Mouse (Mus musculus) liver, embryonic 16.5 days (tissue): ENCODE measurements around the gene Cdh4. TPM values are rescaled to one million over a fixed set of nuclear protein-coding genes. Genes with fewer than 3 reads are reported as not detected.

Source experiments
- ATAC-seq: fragments of 200-750 bp; cut with Nextera tagmentation; 2 replicates; pipeline ENCODE4 v1.8.0; 2017; ENCODE audit warnings: low read depth, mild to moderate bottlenecking, moderate number of reproducible peaks, moderate library complexity
- H3K27ac ChIP-seq: fragments of 300-500 bp; sonication (generic); 2 replicates; pipeline ENCODE4 v1.5.1; 2014; ENCODE audit warnings: mild to moderate bottlenecking, low read length
- H3K27me3 ChIP-seq: fragments of 300-500 bp; sonication (generic); 2 replicates; pipeline ENCODE4 v1.6.1; 2014; ENCODE audit warnings: low read depth, low read length, mixed read lengths; ENCODE audit not compliant: control insufficient read depth, insufficient read depth
- H3K36me3 ChIP-seq: fragments of 300-500 bp; sonication (generic); 2 replicates; pipeline ENCODE4 v1.6.1; 2014; ENCODE audit warnings: mild to moderate bottlenecking; ENCODE audit not compliant: control insufficient read depth, insufficient read depth
- H3K4me1 ChIP-seq: fragments of 300-500 bp; sonication (generic); 2 replicates; pipeline ENCODE4 v1.6.1; 2014; ENCODE audit warnings: low read depth, low read length, mixed read lengths; ENCODE audit not compliant: control insufficient read depth
- H3K4me2 ChIP-seq: fragments of 300-500 bp; sonication (generic); 2 replicates; pipeline ENCODE4 v1.6.1; 2014; ENCODE audit warnings: low read depth, low read length, mixed read lengths
- H3K4me3 ChIP-seq: fragments of 300-500 bp; sonication (generic); 2 replicates; pipeline ENCODE4 v1.5.1; 2014; ENCODE audit warnings: low read depth, mild to moderate bottlenecking, low read length
- H3K9ac ChIP-seq: fragments of 300-500 bp; sonication (generic); 2 replicates; pipeline ENCODE4 v1.6.1; 2014; ENCODE audit warnings: low read depth, low read length
- H3K9me3 ChIP-seq: fragments of 300-500 bp; sonication (generic); replicated peaks from 2 replicates; pipeline ENCODE4 v1.6.1; 2016; ENCODE audit warnings: low read length; ENCODE audit not compliant: control insufficient read depth
- WGBS: fragments of 180-500 bp; shearing (Covaris S2); extraction: QIAGEN DNeasy Blood & Tissue Kit; methylation state at CpG from one replicate; pipeline ENCODE4 v1.1.7; 2014; ENCODE audit not compliant: insufficient replicate concordance; 5-methylcytosine and 5-hydroxymethylcytosine counted together
- polyA plus RNA-seq: library from polyadenylated mRNA; unstranded; fragments of >200 nt; fragmentation: Nextera tagmentation; extraction: Ambion mirVana; gene quantifications from 2 replicates; pipeline ENCODE4 v1.2.1, GENCODE M21; 2015

The Cdh4 gene
- polyA plus RNA-seq, 1 experiment from 2014 or later, result 0.40 TPM

DNA sequence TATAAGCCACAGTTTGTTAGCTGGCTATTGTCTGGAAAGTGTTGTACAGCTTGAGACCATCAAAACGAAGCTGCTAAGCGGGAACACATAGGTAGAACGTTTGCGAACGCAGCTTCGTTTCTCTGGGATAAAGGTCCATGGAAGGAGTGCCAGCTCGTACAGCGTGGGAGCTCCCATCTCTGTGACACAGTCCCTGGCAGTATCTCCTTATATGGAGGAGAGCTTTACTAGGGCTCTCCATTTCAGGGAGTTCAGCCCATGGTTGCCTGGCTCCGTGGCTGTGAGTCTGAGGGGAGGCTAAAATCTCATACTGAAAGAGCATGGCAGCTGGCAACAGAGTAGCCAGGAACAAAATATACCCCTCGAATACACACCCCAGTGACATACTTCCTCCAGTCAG is 409.9 kb downstream of the Cdh4 start:
- H3K27me3 ChIP-seq, result no peaks in the 10 kb centered on the region
- no peaks in the 10 kb centered on the region for H3K36me3 ChIP-seq
- no peaks in the 10 kb centered on the region for H3K4me1 ChIP-seq
- no peaks in the 10 kb centered on the region for H3K9me3 ChIP-seq
- no peak overlapping the region for H3K27ac ChIP-seq
- H3K4me3 ChIP-seq, result no peak overlapping the region
- no peak overlapping the region for H3K9ac ChIP-seq
- WGBS, result 69% methylated on average over 10 of the region's 10 CpGs
- no peak for ATAC-seq
- H3K4me2 ChIP-seq, result no peak overlapping the region

DNA sequence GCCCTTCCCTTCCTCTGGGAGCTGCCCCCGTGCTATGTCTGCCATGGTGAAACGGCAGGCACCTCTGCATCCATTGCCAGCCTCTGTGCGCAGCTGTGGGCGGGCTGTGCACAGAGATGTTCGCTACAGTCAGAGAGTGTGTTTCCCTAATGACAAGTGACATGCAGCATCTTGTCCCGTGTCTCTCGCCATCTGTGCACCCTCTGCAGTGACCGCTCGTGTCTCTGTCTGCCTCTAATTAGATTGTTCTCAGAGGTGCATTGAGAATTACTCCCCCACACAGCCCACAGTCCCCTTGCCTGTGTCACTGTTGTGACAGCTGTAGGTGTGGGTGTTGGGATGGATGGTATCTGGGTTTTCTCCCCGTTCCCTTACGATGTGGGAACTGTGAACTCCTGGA is 410.6 kb downstream of the Cdh4 start:
- H3K4me2 ChIP-seq, result no peak overlapping the region
- H3K27ac ChIP-seq, result no peak overlapping the region
- no peaks in the 10 kb centered on the region for H3K27me3 ChIP-seq
- 72% methylated on average over 11 of the region's 11 CpGs for WGBS
- no peak overlapping the region for H3K4me3 ChIP-seq
- no peak overlapping the region for H3K9ac ChIP-seq
- H3K9me3 ChIP-seq, result no peaks in the 10 kb centered on the region
- no peak for ATAC-seq
- H3K36me3 ChIP-seq, result no peaks in the 10 kb centered on the region
- H3K4me1 ChIP-seq, result no peaks in the 10 kb centered on the region

GRCm38 (mm10) chr2:179853892-179854291 is 411.7 kb downstream of the Cdh4 start:
- 74% methylated on average over 10 of the region's 10 CpGs for WGBS
- no peaks in the 10 kb centered on the region for H3K4me1 ChIP-seq

DNA sequence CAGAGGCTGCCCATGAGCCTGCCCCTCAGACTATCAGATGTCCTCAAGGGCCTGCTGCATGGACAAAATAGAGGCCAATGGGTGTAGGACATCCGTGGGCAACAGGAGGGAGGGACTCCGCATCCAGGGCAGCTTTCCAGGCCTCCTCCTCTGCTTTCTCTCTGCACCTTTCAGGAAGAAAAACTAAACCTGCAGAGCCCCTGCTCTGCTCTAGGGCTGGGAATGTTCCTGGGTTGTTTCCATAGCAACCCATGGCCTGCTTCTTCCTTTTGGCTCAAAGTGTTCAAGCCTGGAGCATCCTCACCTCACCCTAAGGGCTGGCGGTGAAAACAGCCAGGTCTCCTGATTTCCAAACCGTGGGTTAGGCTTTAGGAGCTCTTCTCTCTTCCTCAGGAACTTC is 414.9 kb downstream of the Cdh4 start:
- Histone ChIP-seq H3K27ac (no peak overlapping the region), H3K9ac (no peak overlapping the region), H3K27me3 (no peaks in the 10 kb centered on the region), H3K4me2 (no peak overlapping the region), H3K4me1 (no peaks in the 10 kb centered on the region), H3K9me3 (no peaks in the 10 kb centered on the region), H3K4me3 (no peak overlapping the region), H3K36me3 (no peaks in the 10 kb centered on the region)
- WGBS, result 32% methylated on average over 4 of the region's 4 CpGs
- no peak for ATAC-seq

More at GRCm38 (mm10) chr2:179853892-179854291, 411.7 kb downstream of the Cdh4 start:
- ATAC-seq, result no peak
- no peak overlapping the region for H3K4me2 ChIP-seq
- no peak overlapping the region for H3K4me3 ChIP-seq
- no peak overlapping the region for H3K27ac ChIP-seq
- H3K9me3 ChIP-seq, result no peaks in the 10 kb centered on the region
- H3K27me3 ChIP-seq, result no peaks in the 10 kb centered on the region
- no peaks in the 10 kb centered on the region for H3K36me3 ChIP-seq
- no peak overlapping the region for H3K9ac ChIP-seq

DNA sequence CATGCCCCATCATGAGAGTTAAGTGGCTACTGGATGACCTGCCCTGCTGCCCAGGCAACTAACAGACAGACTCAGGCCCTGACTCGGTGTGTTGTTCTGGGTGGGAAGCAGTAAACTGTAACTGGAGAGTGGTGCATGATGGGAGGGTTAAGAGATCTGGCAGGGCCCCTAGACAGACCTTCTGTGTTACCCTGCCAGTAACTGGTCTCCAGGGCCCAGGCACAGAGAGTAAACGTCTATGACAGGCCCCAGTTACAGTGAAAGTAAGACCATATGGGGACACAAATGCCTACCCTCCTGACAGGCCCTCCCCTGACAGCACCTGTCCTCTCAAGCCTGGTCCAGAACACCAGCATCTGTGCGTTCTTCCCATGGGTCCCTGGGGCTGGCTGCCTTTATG is 420.4 kb downstream of the Cdh4 start:
- Histone ChIP-seq H3K27ac (no peak overlapping the region), H3K36me3 (no peaks in the 10 kb centered on the region), H3K4me1 (no peaks in the 10 kb centered on the region), H3K4me2 (no peak overlapping the region), H3K4me3 (no peak overlapping the region), H3K9me3 (no peaks in the 10 kb centered on the region), H3K27me3 (no peaks in the 10 kb centered on the region), H3K9ac (no peak overlapping the region)
- no peak for ATAC-seq
- WGBS, result 47% methylated on average over 3 of the region's 3 CpGs

DNA sequence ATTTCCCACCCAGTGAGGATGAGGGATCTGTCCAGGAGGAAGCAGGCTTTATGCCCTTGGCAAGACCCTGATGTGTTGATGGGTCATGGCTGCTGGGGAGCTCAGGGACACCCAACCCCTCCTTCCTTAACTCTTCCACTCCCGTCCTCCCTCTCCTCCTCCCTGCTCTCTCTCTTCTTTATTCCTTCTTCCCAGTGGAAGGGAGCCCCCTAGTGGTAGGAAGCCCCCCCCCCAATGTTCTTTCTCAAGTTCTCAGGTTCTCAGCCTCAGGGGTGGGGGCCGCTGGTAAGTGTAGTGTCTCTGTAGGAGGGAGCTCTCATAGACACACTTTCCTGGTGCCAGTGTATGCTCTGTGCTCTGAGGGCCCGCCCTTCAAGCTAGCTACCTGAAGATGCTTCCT is 421.0 kb downstream of the Cdh4 start:
- no peaks in the 10 kb centered on the region for H3K9me3 ChIP-seq
- H3K9ac ChIP-seq, result no peak overlapping the region
- ATAC-seq, result no peak
- H3K27me3 ChIP-seq, result no peaks in the 10 kb centered on the region
- H3K4me3 ChIP-seq, result no peak overlapping the region
- no peaks in the 10 kb centered on the region for H3K4me1 ChIP-seq
- WGBS, result 52% methylated on average over 3 of the region's 3 CpGs
- H3K4me2 ChIP-seq, result no peak overlapping the region
- no peaks in the 10 kb centered on the region for H3K36me3 ChIP-seq
- no peak overlapping the region for H3K27ac ChIP-seq

DNA sequence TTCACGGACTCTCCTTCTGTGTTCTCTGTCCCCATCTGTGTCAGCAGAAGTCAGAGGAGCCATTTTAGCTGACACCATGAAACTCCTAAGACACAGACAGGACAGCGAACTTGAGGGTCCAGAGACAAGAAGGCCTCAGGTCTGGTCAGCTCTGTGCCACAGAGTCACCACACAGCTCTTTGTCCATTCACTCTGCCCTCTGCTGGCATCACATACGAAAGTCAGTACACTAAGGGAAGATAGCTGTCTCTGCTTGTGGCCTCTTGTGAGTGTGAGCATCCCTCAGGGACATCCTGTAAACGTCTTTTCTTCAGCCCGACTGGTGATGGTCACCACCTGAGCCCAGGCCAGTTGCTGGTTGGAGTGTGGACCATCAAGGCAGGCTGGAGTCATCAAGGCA is 422.9 kb downstream of the Cdh4 start:
- Histone ChIP-seq H3K36me3 (no peaks in the 10 kb centered on the region), H3K27me3 (no peaks in the 10 kb centered on the region), H3K4me3 (no peak overlapping the region), H3K4me1 (no peaks in the 10 kb centered on the region), H3K4me2 (no peak overlapping the region), H3K9me3 (no peaks in the 10 kb centered on the region), H3K27ac (no peak overlapping the region), H3K9ac (no peak overlapping the region)
- 39% methylated on average over 5 of the region's 5 CpGs for WGBS
- ATAC-seq, result no peak

DNA sequence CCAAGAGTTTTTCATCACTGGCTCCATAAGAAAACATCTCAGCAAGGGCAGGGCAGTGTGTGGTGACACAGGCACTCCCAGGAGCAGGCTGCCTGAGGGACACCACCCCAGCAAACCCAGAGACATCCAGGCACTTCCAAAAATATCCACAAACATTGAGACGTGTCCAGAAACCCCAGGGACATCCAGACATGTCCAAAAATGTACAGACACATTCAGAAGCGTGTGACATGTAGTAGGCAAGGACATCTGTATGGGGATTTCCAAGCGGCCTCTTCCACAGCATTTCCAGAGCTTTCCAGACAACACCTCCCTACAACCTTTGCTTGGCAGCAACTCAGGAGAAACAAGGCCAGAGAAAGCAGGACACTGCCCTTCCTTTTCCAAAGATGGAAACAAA is 425.4 kb downstream of the Cdh4 start:
- no peak overlapping the region for H3K4me3 ChIP-seq
- no peak overlapping the region for H3K27ac ChIP-seq
- 51% methylated on average over 3 of the region's 3 CpGs for WGBS
- ATAC-seq, result no peak
- no peaks in the 10 kb centered on the region for H3K9me3 ChIP-seq
- H3K36me3 ChIP-seq, result no peaks in the 10 kb centered on the region
- no peak overlapping the region for H3K4me2 ChIP-seq
- H3K4me1 ChIP-seq, result no peaks in the 10 kb centered on the region
- no peaks in the 10 kb centered on the region for H3K27me3 ChIP-seq
- H3K9ac ChIP-seq, result no peak overlapping the region

GRCm38 (mm10) chr2:179869871-179870270 is 427.6 kb downstream of the Cdh4 start:
- ATAC-seq, result no peak
- Histone ChIP-seq H3K9me3 (no peaks in the 10 kb centered on the region), H3K9ac (no peak overlapping the region), H3K4me1 (no peaks in the 10 kb centered on the region), H3K27ac (no peak overlapping the region), H3K36me3 (no peaks in the 10 kb centered on the region), H3K27me3 (no peaks in the 10 kb centered on the region), H3K4me2 (no peak overlapping the region), H3K4me3 (no peak overlapping the region)
- WGBS, result 29% methylated on average over 2 of the region's 2 CpGs

DNA sequence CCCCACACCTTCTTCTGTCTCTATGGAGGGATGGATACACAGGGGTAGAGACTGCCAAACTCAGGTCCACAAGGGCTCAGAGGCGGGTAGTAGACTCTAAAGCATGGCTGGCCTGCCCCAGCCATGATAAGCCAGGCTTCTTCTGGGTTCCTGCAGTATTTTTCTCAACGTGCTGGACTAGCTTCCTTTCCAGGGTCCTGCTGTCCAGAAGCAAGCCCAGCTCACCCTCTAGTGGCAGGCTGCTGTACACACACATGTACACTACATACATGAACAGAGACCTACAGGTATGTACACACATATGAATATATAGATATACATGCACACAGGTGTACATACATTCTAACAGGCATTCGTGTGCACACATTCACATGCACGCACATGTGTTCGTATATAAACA is 430.5 kb downstream of the Cdh4 start:
- Histone ChIP-seq H3K9me3 (no peaks in the 10 kb centered on the region), H3K9ac (no peak overlapping the region), H3K4me1 (no peaks in the 10 kb centered on the region), H3K27me3 (no peaks in the 10 kb centered on the region), H3K27ac (no peak overlapping the region), H3K36me3 (no peaks in the 10 kb centered on the region), H3K4me3 (no peak overlapping the region), H3K4me2 (no peak overlapping the region)
- 58% methylated on average over 5 of the region's 5 CpGs for WGBS
- no peak for ATAC-seq
